Mouse (Mus musculus) midbrain, embryonic 14.5 days (tissue): ENCODE results near the gene Ush2a. TPM values are rescaled to one million over a fixed set of nuclear protein-coding genes. Genes with fewer than 3 reads are reported as not detected.

ENCODE experiments used
- ATAC-seq: fragments of 200-750 bp; cut with Nextera tagmentation; 2 replicates; pipeline ENCODE4 v1.8.0; 2017; ENCODE audit warnings: moderate number of reproducible peaks, moderate library complexity; ENCODE audit not compliant: low FRiP score, low TSS enrichment
- DNase-seq: peaks from one replicate; pipeline ENCODE4 v3.0.0-alpha.2; 2015
- H3K27ac ChIP-seq: fragments of 300-500 bp; sonication (generic); replicated peaks from 2 replicates; pipeline ENCODE4 v1.5.1; 2014; ENCODE audit warnings: mild to moderate bottlenecking, low read depth, low read length, moderate library complexity
- H3K27me3 ChIP-seq: fragments of 300-500 bp; sonication (generic); 2 replicates; pipeline ENCODE4 v1.6.1; 2014; ENCODE audit warnings: low read length, control low read depth, mixed read lengths; ENCODE audit not compliant: control insufficient read depth, insufficient read depth
- H3K36me3 ChIP-seq: fragments of 300-500 bp; sonication (generic); 2 replicates; pipeline ENCODE4 v1.6.1; 2014; ENCODE audit warnings: low read length, control low read depth; ENCODE audit not compliant: control insufficient read depth, insufficient read depth
- H3K4me1 ChIP-seq: fragments of 300-500 bp; sonication (generic); 2 replicates; pipeline ENCODE4 v1.6.1; 2014; ENCODE audit warnings: mild to moderate bottlenecking, antibody characterized with exemption, low read length, control low read depth; ENCODE audit not compliant: control insufficient read depth, insufficient read depth
- H3K4me2 ChIP-seq: fragments of 300-500 bp; sonication (generic); 2 replicates; pipeline ENCODE4 v1.6.1; 2014; ENCODE audit warnings: mild to moderate bottlenecking, low read length, moderate library complexity
- H3K4me3 ChIP-seq: fragments of 300-500 bp; sonication (generic); replicated peaks from 2 replicates; pipeline ENCODE4 v1.5.1; 2014; ENCODE audit warnings: low read depth, low read length
- H3K9ac ChIP-seq: fragments of 300-500 bp; sonication (generic); replicated peaks from 2 replicates; pipeline ENCODE4 v1.6.1; 2014; ENCODE audit warnings: mild to moderate bottlenecking, low read length, moderate library complexity
- H3K9me3 ChIP-seq: fragments of 300-500 bp; sonication (generic); 2 replicates; pipeline ENCODE4 v1.6.1; 2016; ENCODE audit warnings: low read length, control low read depth, mixed read lengths; ENCODE audit not compliant: control insufficient read depth
- WGBS: fragments of 180-500 bp; shearing (Covaris S2); extraction: QIAGEN DNeasy Blood & Tissue Kit; methylation state at CpG from one replicate; pipeline ENCODE4 v1.1.7; 2014; 5-methylcytosine and 5-hydroxymethylcytosine counted together
- polyA plus RNA-seq: library from polyadenylated mRNA; unstranded; fragments of >200 nt; fragmentation: Nextera tagmentation; extraction: Ambion mirVana; gene quantifications from 2 replicates; pipeline ENCODE4 v1.2.1, GENCODE M21; 2014

The Ush2a gene
- polyA plus RNA-seq, 1 experiment from 2014 or later, result 0.62 TPM

DNA sequence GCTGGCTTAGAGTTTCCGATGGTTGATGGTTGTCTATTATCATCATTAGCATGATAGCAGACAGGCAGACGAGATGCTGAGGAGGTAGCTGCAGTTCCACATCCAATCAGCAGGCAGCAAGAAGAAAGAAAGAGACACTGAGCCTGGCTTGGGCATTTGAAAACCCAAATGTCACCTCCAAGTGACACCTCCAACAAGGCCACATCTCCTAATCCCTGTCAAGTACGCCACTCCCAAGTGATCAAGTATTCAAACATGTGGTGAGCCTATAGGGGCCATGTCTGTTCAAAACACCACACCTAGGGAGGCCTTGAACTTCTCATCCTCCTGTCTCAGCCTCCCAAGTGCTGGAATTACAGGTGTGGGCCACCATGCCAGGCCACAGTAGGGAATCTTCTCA lies 501.9 kb downstream of the Ush2a start:
- WGBS, result 60% methylated on average over 3 of the region's 3 CpGs

DNA sequence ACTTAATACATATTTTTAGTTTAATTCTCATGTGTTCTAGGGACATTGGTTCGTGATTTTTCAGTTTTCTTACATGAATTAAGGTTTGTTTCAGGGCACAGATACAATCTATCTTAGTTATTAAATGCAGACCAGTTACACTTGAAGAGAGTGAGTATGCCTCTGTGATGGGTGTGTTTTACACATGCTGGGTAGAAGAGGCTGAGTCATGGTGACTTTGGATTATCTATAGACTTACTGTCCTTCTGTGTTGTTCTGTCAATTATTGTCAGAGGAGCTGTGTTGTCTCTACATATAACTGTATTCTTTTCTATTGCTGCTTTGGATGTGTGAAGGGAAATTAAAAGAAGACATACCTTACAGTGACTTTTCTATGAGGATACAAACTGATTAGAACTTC lies 509.0 kb downstream of the Ush2a start:
- ATAC-seq (no peak), DNase-seq (no peak)
- no peak overlapping the region for H3K4me3 ChIP-seq
- no peak overlapping the region for H3K27ac ChIP-seq
- H3K9ac ChIP-seq, result no peak overlapping the region
- 80% methylated on average over 1 of the region's 1 CpGs for WGBS
- H3K27me3 ChIP-seq, result no peaks in the 10 kb centered on the region
- no peaks in the 10 kb centered on the region for H3K4me1 ChIP-seq
- H3K4me2 ChIP-seq, result no peak overlapping the region
- H3K9me3 ChIP-seq, result peaks cover 3% of the 10 kb centered on the region; the same call in 1 of the 2 replicates
- no peaks in the 10 kb centered on the region for H3K36me3 ChIP-seq

More for the DNA sequence above, 501.9 kb downstream of the Ush2a start:
- Histone ChIP-seq H3K9ac (no peak overlapping the region), H3K9me3 (no peaks in the 10 kb centered on the region), H3K4me3 (no peak overlapping the region), H3K36me3 (no peaks in the 10 kb centered on the region), H3K27ac (no peak overlapping the region), H3K4me1 (no peaks in the 10 kb centered on the region), H3K4me2 (no peak overlapping the region), H3K27me3 (no peaks in the 10 kb centered on the region)
- no peak for ATAC-seq
- no peak for DNase-seq

DNA sequence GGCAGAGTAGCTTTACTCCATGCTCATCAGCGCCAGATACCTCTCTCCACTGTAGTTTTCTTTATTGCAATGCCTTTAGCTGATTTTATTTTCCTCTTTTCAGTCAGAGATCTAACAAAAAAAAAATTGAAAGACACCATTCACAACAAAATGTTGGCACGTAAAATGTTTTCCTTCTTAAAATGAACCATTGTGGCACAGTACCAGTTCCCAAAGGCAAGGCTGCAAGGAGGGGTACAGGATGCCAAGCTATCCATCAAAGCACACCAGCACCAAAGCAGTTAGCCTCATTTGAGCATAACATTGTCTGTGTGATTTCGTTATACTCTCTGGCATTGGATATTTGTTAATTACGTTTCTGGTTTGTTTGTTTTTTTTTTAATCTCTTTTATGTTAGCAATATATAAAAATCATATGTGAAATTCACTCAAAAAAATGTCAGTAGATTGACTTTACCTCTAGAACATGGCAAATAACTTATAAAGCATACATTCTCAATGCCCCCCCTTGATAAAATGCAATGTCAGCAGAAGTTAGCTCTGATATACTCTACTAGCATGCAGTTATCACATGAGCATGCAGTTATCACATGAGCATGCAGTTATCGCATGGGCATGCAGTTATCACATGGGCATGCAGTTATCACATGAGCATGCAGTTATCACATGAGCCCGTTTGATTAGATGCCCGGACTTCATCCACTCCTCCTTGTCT lies 510.9 kb downstream of the Ush2a start:
- Histone ChIP-seq H3K27me3 (no peaks in the 10 kb centered on the region), H3K9ac (no peak overlapping the region), H3K4me2 (no peak overlapping the region), H3K9me3 (peaks cover 6% of the 10 kb centered on the region; the same call in 1 of the 2 replicates), H3K4me1 (no peaks in the 10 kb centered on the region), H3K4me3 (no peak overlapping the region), H3K36me3 (no peaks in the 10 kb centered on the region), H3K27ac (no peak overlapping the region)
- DNase-seq (no peak), ATAC-seq (no peak)
- WGBS, result 91% methylated on average over 7 of the region's 7 CpGs

DNA sequence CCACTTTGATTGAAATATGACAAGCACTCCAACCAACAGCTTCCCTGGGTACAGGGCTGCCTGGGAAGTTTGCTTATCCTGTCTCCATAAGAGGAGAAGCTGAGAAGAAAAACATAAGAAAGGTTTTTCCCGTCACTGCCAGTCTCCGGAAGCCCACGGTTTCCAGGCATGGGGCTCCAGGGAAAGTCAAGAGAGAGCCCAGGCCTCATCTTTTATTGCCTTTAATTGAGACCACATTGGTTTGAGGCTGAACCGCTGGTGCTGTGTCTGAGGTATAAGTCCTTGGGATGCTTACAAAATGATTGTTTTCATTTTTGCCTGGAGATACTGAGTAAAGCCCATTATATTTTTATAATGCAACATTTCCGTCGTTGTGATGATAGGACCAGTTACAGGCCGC lies 511.8 kb downstream of the Ush2a start:
- DNase-seq, result no peak
- H3K4me3 ChIP-seq, result no peak overlapping the region
- H3K36me3 ChIP-seq, result no peaks in the 10 kb centered on the region
- H3K4me2 ChIP-seq, result no peak overlapping the region
- H3K27me3 ChIP-seq, result no peaks in the 10 kb centered on the region
- WGBS, result 83% methylated on average over 7 of the region's 7 CpGs
- no peaks in the 10 kb centered on the region for H3K4me1 ChIP-seq
- no peak overlapping the region for H3K9ac ChIP-seq
- no peak for ATAC-seq
- H3K27ac ChIP-seq, result no peak overlapping the region
- H3K9me3 ChIP-seq, result peaks cover 6% of the 10 kb centered on the region; the same call in 1 of the 2 replicates

DNA sequence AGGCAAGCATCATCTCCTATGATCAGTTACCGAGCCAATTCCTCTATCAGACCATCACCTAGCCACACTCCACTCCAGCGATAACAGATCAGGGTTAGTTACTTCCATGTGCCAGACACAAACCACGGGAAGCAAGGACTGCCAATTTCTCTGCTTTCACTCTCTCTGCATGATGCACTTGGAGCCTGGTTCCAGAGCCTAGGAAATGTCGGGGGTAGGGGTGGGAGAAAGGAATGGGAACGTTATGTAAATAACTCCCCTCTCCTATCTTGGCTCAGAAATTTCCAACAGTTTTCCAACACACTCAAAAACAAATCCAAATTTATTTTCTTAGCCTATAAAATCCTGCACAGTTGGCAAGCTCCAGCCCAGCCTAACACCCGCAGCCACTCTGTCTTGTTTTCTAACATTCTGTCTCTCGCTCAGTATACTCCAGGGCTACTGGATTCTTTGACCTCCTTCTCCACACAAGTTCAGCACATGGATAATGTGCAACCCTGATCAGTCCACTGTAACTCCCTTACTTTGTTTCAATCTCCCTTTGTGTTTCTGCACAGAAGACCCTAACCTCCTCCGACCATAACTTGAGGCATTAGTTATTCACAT lies 515.8 kb downstream of the Ush2a start:
- 88% methylated on average over 8 of the region's 8 CpGs for WGBS
- Histone ChIP-seq H3K9me3 (peaks cover 6% of the 10 kb centered on the region; the same call in 1 of the 2 replicates), H3K27me3 (no peaks in the 10 kb centered on the region), H3K4me3 (no peak overlapping the region), H3K4me2 (no peak overlapping the region), H3K36me3 (no peaks in the 10 kb centered on the region), H3K9ac (no peak overlapping the region), H3K27ac (no peak overlapping the region), H3K4me1 (no peaks in the 10 kb centered on the region)
- no peak for ATAC-seq
- DNase-seq, result no peak

DNA sequence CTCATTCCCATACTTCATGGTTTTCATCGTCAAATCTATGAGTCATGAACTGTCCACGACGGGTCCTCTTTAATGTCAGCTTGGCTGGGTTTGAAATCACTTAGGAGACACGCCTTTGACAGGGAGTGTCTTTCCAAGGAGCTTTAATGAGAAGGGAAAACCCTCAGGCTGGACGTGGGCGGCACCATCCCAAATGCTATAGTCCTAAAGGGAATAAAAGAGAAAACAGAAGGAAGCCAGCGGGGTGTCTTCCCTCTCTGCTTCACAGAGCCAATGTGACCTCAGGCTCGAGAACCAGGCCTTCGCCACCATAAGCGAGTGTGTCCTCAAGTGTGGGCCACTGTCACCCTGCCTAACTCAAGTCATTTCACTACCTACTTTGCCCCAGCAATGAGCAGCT lies 523.2 kb downstream of the Ush2a start:
- H3K27me3 ChIP-seq, result no peaks in the 10 kb centered on the region
- WGBS, result 77% methylated on average over 10 of the region's 10 CpGs
- ATAC-seq, result no peak
- no peak overlapping the region for H3K4me3 ChIP-seq
- DNase-seq, result no peak
- H3K4me1 ChIP-seq, result no peaks in the 10 kb centered on the region
- no peak overlapping the region for H3K4me2 ChIP-seq
- H3K9me3 ChIP-seq, result no peaks in the 10 kb centered on the region
- no peak overlapping the region for H3K27ac ChIP-seq
- no peak overlapping the region for H3K9ac ChIP-seq
- H3K36me3 ChIP-seq, result no peaks in the 10 kb centered on the region

DNA sequence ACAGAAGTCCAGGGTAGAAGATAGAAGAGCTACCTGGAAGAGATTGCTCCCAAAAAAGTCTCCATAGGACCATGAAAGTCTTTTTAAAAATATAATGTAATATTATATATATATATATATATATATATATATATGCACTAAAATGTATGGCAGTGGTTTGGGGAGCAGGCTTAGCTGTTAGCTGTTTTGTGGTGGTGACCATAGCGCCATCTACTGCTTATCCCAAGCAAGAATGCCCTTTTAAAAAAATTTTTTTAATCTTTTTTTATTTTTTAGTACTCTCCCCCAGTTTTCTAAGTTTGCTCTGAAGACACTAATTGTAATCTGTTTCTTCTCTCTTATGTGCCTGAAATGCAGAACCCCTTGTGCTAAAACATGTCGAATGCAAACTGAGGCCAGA lies 543.2 kb downstream of the Ush2a start:
- ATAC-seq (no peak), DNase-seq (peak; percentile 67)
- H3K4me2 ChIP-seq, result no peak overlapping the region
- no peaks in the 10 kb centered on the region for H3K9me3 ChIP-seq
- no peaks in the 10 kb centered on the region for H3K27me3 ChIP-seq
- H3K9ac ChIP-seq, result no peak overlapping the region
- no peaks in the 10 kb centered on the region for H3K36me3 ChIP-seq
- H3K4me3 ChIP-seq, result no peak overlapping the region
- WGBS, result 34% methylated on average over 2 of the region's 2 CpGs
- no peaks in the 10 kb centered on the region; the same call in 1 of the 2 replicates for H3K4me1 ChIP-seq
- no peak overlapping the region for H3K27ac ChIP-seq

DNA sequence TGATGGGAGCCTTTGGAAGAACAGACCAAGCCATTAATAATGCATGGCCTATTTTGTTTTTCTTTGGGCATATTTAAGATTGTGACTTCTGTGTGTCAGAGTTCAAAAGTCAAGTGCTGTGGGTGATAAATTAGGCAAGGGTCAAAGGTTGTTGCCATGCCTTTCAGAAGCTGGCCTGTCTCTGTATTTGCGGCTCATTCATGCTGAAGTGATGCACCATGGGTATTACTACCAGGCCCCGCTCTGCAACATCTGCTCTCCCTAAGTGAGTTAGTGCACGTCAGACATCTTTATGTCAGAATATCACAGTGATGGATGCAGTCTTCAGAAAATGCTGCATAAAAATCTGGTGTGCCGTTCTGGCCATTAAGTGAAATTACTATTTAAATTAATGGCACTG lies 544.0 kb downstream of the Ush2a start:
- no peaks in the 10 kb centered on the region; the same call in 1 of the 2 replicates for H3K4me1 ChIP-seq
- no peak overlapping the region for H3K4me3 ChIP-seq
- no peaks in the 10 kb centered on the region for H3K36me3 ChIP-seq
- DNase-seq, result peak; percentile 24
- 33% methylated on average over 4 of the region's 4 CpGs for WGBS
- no peak overlapping the region for H3K9ac ChIP-seq
- no peak for ATAC-seq
- H3K27ac ChIP-seq, result no peak overlapping the region
- no peaks in the 10 kb centered on the region for H3K27me3 ChIP-seq
- no peak overlapping the region for H3K4me2 ChIP-seq
- H3K9me3 ChIP-seq, result no peaks in the 10 kb centered on the region

DNA sequence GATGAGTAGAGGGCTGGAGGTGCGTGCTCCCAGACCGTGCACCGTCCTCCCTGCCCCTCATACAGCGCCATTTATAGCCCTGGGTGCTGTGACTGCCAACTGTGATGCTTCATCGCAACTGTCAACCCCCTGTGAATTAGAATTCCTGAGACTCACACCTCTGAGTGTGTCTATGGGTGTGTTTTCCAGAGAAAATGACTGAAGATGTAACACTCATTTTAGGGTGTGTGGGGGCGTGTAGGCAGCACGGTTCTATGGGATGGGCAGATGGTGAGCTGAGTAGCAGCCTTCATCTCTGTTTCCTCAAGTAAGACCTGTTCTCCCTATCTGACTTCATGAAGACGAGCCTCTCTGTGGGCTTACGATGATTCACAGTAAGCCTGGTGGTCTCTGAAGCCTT lies 548.8 kb downstream of the Ush2a start:
- H3K4me1 ChIP-seq, result no peaks in the 10 kb centered on the region; the same call in 1 of the 2 replicates
- H3K9ac ChIP-seq, result no peak overlapping the region
- no peak overlapping the region for H3K4me2 ChIP-seq
- no peaks in the 10 kb centered on the region for H3K36me3 ChIP-seq
- H3K27me3 ChIP-seq, result no peaks in the 10 kb centered on the region
- no peak overlapping the region for H3K27ac ChIP-seq
- ATAC-seq (no peak), DNase-seq (no peak)
- WGBS, result 93% methylated on average over 9 of the region's 9 CpGs
- no peak overlapping the region for H3K4me3 ChIP-seq
- no peaks in the 10 kb centered on the region for H3K9me3 ChIP-seq
